Mouse (Mus musculus) kidney, embryonic 14.5 days (tissue): Measurements from ENCODE around the gene Smtn. TPM values are rescaled to one million over a fixed set of nuclear protein-coding genes. Genes with fewer than 3 reads are reported as not detected.

Experiments
- ATAC-seq: fragments of 200-750 bp; cut with Nextera tagmentation; 2 replicates; pipeline ENCODE4 v1.8.0; 2017; ENCODE audit warnings: moderate number of reproducible peaks, mild to moderate bottlenecking, moderate TSS enrichment, moderate library complexity; ENCODE audit not compliant: low FRiP score, low TSS enrichment
- H3K27ac ChIP-seq: fragments of 300-500 bp; sonication (generic); 2 replicates; pipeline ENCODE4 v1.5.1; 2014; ENCODE audit warnings: low read depth, mild to moderate bottlenecking, low read length, moderate library complexity, mixed read lengths
- H3K27me3 ChIP-seq: fragments of 300-500 bp; sonication (generic); 2 replicates; pipeline ENCODE4 v1.6.1; 2014; ENCODE audit warnings: mild to moderate bottlenecking, low read length; ENCODE audit not compliant: control insufficient read depth, insufficient read depth
- H3K36me3 ChIP-seq: fragments of 300-500 bp; sonication (generic); 2 replicates; pipeline ENCODE4 v1.6.1; 2014; ENCODE audit warnings: low read length, mixed read lengths; ENCODE audit not compliant: control insufficient read depth, insufficient read depth
- H3K4me1 ChIP-seq: fragments of 300-500 bp; sonication (generic); 2 replicates; pipeline ENCODE4 v1.6.1; 2014; ENCODE audit warnings: low read length, mixed read lengths; ENCODE audit not compliant: control insufficient read depth, insufficient read depth
- H3K4me2 ChIP-seq: fragments of 300-500 bp; sonication (generic); replicated peaks from 2 replicates; pipeline ENCODE4 v1.6.1; 2014; ENCODE audit warnings: low read depth, mild to moderate bottlenecking, low read length
- H3K4me3 ChIP-seq: fragments of 300-500 bp; sonication (generic); 2 replicates; pipeline ENCODE4 v1.5.1; 2014; ENCODE audit warnings: mild to moderate bottlenecking, low read length
- H3K9ac ChIP-seq: fragments of 300-500 bp; sonication (generic); 2 replicates; pipeline ENCODE4 v1.6.1; 2014; ENCODE audit warnings: low read depth, mild to moderate bottlenecking, low read length, moderate library complexity
- H3K9me3 ChIP-seq: fragments of 300-500 bp; sonication (generic); 2 replicates; pipeline ENCODE4 v1.6.1; 2016; ENCODE audit warnings: low read length; ENCODE audit not compliant: control insufficient read depth
- WGBS: fragments of 180-500 bp; shearing (Covaris S2); extraction: QIAGEN DNeasy Blood & Tissue Kit; methylation state at CpG from one replicate; pipeline ENCODE4 v1.1.7; 2014; 5-methylcytosine and 5-hydroxymethylcytosine counted together
- polyA plus RNA-seq: library from polyadenylated mRNA; unstranded; fragments of >200 nt; fragmentation: Nextera tagmentation; extraction: Ambion mirVana; gene quantifications from 2 replicates; pipeline ENCODE4 v1.2.1, GENCODE M21; 2014

Gene Smtn
- polyA plus RNA-seq, 1 experiment from 2014 or later, result 70.7 TPM

DNA sequence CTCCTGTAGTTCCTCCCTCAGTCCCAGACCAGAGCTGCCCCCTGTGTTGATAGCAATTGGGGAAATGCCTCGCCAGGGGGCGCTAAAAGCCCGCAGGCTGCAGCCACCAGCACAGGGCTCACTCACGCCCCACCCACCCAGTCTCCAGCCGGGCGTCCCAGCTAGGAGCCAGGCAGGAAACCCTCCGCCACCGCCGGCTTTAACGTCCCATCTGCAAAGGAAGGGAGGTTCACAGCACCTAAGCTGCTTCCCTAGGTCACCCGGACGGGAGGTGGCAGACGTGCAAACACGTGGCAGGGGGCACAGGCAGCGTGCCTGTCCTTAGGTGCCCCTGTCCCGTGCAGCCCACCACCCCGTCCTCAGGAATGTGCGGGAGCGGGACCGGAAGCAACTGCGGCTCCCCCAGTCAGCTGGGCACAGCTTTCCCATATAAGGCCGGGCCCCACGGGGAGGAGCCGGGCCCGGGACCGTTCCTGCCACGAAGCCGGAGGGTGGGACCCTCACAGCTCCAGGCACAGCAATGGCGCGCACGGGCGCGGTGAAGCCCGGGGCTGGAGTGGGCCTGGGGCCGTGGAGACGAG is 4.9 kb downstream of the Smtn start:
- peak overlapping the region; percentile 84 for H3K4me2 ChIP-seq
- peaks cover 33% of the 10 kb centered on the region for H3K4me1 ChIP-seq
- peak overlapping the region; percentile 63 for H3K9ac ChIP-seq
- ATAC-seq, result peak; percentile 85
- H3K36me3 ChIP-seq, result peaks cover 43% of the 10 kb centered on the region
- no peaks in the 10 kb centered on the region for H3K9me3 ChIP-seq
- no peaks in the 10 kb centered on the region for H3K27me3 ChIP-seq
- peak overlapping the region; percentile 50 for H3K4me3 ChIP-seq
- WGBS, result under 1% methylated on average over 36 of the region's 36 CpGs
- H3K27ac ChIP-seq, result peak overlapping the region; percentile 86

GRCm38 (mm10) chr11:3534956-3535355 is 5.5 kb downstream of the Smtn start:
- peak overlapping the region; percentile 86 for H3K27ac ChIP-seq
- peak overlapping the region; percentile 63; the same call in 1 of the 2 replicates for H3K9ac ChIP-seq
- ATAC-seq, result no peak
- peak overlapping the region; percentile 84; the same call in 1 of the 2 replicates for H3K4me2 ChIP-seq
- no peaks in the 10 kb centered on the region for H3K27me3 ChIP-seq
- peaks cover 33% of the 10 kb centered on the region for H3K4me1 ChIP-seq
- H3K4me3 ChIP-seq, result peak overlapping the region; percentile 50
- no peaks in the 10 kb centered on the region for H3K9me3 ChIP-seq
- peaks cover 49% of the 10 kb centered on the region for H3K36me3 ChIP-seq
- WGBS, result 25% methylated on average over 8 of the region's 8 CpGs

- WGBS, result 91% methylated on average over 17 of the region's 17 CpGs
- 0 out of 2 replicates have a peak overlapping the region, but pooled peaks have one; percentile 18 for H3K9ac ChIP-seq
- H3K36me3 ChIP-seq, result peaks cover 64% of the 10 kb centered on the region
- peaks cover 33% of the 10 kb centered on the region for H3K4me1 ChIP-seq
- no peak for ATAC-seq
- H3K27ac ChIP-seq, result no peak overlapping the region
- no peak overlapping the region for H3K4me2 ChIP-seq
- no peak overlapping the region for H3K4me3 ChIP-seq
- no peaks in the 10 kb centered on the region for H3K9me3 ChIP-seq
- H3K27me3 ChIP-seq, result no peaks in the 10 kb centered on the region
Measured at GRCm38 (mm10) chr11:3533406-3533932, 6.9 kb downstream of the Smtn start.

GRCm38 (mm10) chr11:3532101-3532931 is 8.1 kb downstream of the Smtn start:
- no peak overlapping the region for H3K4me3 ChIP-seq
- 92% methylated on average over 16 of the region's 16 CpGs for WGBS
- ATAC-seq, result no peak
- no peak overlapping the region for H3K4me2 ChIP-seq
- H3K27me3 ChIP-seq, result no peaks in the 10 kb centered on the region
- H3K9ac ChIP-seq, result no peak overlapping the region
- no peaks in the 10 kb centered on the region for H3K9me3 ChIP-seq
- H3K27ac ChIP-seq, result no peak overlapping the region
- peaks cover 75% of the 10 kb centered on the region for H3K36me3 ChIP-seq
- peaks cover 22% of the 10 kb centered on the region for H3K4me1 ChIP-seq

DNA sequence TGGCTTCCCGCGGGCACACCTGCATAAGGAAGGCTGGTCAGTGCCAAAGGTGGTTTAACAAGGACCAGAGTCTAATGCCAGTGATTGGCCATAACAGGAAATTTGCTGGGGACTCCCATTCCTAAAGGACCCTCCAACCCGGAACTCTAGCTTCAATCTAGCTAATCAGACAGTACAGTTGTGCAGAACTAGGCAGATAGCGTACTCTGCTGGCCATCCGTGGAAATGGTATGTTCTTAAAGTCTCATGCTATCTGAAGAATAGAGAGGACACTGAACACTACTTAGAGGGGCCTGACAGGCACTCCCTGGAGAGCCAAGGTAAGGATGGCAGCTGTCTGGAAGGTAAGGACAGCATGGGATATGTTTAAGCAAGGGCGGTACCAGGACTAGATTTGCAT is 8.8 kb downstream of the Smtn start:
- WGBS, result 78% methylated on average over 6 of the region's 6 CpGs
- no peaks in the 10 kb centered on the region for H3K9me3 ChIP-seq
- no peak overlapping the region for H3K4me3 ChIP-seq
- H3K27ac ChIP-seq, result no peak overlapping the region
- H3K4me1 ChIP-seq, result peaks cover 16% of the 10 kb centered on the region
- H3K9ac ChIP-seq, result no peak overlapping the region
- ATAC-seq, result no peak
- no peaks in the 10 kb centered on the region for H3K27me3 ChIP-seq
- no peak overlapping the region for H3K4me2 ChIP-seq
- H3K36me3 ChIP-seq, result peaks cover 79% of the 10 kb centered on the region

DNA sequence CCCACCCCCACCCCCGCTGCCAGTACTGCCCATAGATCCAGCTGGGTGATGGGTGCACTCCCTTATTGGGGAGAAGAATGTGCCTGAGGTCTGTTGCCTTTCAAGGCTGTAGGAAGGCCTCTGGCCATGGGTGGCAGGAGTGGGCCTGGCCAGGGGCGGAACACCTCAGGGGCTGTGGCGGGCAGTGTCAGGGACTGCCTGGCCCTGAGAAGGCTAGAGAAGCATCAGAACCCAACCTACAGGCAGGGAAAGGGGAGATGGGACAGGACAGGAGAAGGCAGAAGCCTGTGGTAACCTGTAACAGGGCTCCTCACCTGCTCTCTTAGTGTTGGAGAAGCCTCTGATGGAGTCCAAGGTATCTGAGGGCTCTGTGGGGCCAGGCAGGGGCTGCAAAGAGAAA is 9.7 kb downstream of the Smtn start:
- Histone ChIP-seq H3K4me2 (no peak overlapping the region), H3K27me3 (no peaks in the 10 kb centered on the region), H3K9ac (no peak overlapping the region), H3K4me1 (peaks cover 7% of the 10 kb centered on the region; the same call in 1 of the 2 replicates), H3K27ac (no peak overlapping the region), H3K36me3 (peaks cover 87% of the 10 kb centered on the region), H3K4me3 (no peak overlapping the region), H3K9me3 (no peaks in the 10 kb centered on the region)
- WGBS, result 89% methylated on average over 3 of the region's 3 CpGs
- no peak for ATAC-seq

- H3K27me3 ChIP-seq, result no peaks in the 10 kb centered on the region
- no peaks in the 10 kb centered on the region for H3K9me3 ChIP-seq
- ATAC-seq, result no peak
- H3K4me2 ChIP-seq, result no peak overlapping the region
- 72% methylated on average over 20 of the region's 20 CpGs for WGBS
- H3K4me1 ChIP-seq, result no peaks in the 10 kb centered on the region
- no peak overlapping the region for H3K4me3 ChIP-seq
- peaks cover 98% of the 10 kb centered on the region for H3K36me3 ChIP-seq
- no peak overlapping the region for H3K9ac ChIP-seq
- H3K27ac ChIP-seq, result no peak overlapping the region
Measured at GRCm38 (mm10) chr11:3529476-3530252, 10.7 kb downstream of the Smtn start.

GRCm38 (mm10) chr11:3528208-3528607 is 12.2 kb downstream of the Smtn start:
- 93% methylated on average over 6 of the region's 6 CpGs for WGBS
- Histone ChIP-seq H3K9me3 (no peaks in the 10 kb centered on the region), H3K9ac (no peak overlapping the region), H3K4me3 (no peak overlapping the region), H3K27ac (no peak overlapping the region), H3K4me2 (no peak overlapping the region), H3K27me3 (no peaks in the 10 kb centered on the region), H3K4me1 (no peaks in the 10 kb centered on the region), H3K36me3 (peaks cover 100% of the 10 kb centered on the region)
- ATAC-seq, result no peak
